Mouse (Mus musculus): ENCODE data around the gene Ggct. TPM values are rescaled to one million over a fixed set of nuclear protein-coding genes. Genes with fewer than 3 reads are reported as not detected.
A peak's percentile ranks its signal among the peaks of the same experiment; 100 is the strongest.
"Not testable (repeated sequence)": the region's sequence is repeated elsewhere in the genome, so short reads cannot be mapped to it uniquely, and the experiment has no call there.

Gene Ggct
- polyA plus RNA-seq, 1 experiment: 3.3 TPM

DNA sequence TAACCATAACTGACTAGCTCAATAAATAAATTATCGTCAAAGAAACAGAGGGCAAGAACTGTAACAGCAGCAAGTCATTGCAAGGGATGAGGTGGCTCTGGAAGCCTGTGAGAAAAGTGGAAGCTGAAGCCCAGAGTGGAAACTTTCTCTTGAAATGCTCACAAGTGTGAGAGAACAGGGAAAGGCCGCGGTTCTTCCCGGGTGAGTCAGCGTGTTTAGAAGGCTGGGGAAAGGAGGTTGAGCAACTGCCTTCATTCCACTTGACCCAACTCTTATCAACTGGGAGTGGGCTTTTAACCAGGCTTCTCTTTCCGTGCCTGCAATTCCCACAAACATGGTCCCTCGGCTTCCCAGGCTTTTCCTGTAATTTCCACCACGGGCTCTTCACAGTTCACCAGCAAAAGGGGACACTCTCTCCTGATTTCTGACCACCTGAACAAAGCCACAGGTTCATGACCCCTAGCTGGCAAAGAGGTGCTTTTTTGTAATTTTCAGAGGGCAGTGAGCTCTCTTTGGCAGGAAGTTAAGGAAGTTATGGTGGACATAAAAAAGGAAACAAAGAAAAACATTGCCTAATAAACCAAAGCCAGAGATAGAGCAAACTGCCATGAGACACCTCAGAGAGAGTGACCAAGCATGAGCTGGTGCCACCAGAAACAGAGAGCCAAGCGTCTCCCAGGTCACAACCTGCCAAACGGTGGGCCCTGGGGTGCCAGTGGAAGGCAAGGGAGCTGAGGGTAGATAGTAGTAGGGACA, 37.9 kb downstream of the Ggct start:
- no peak overlapping the region for H3K4me3 ChIP-seq (ENCODE audit: extremely low read depth, insufficient read depth, insufficient read length)
- H3K27me3 ChIP-seq (ENCODE audit: control insufficient read depth, insufficient read depth, low read length): no peaks in the 10 kb centered on the region
- WGBS: 39% methylated on average over 10 of the region's 10 CpGs
- TF ChIP-seq CTCF (IDR thresholded peaks at IDR 0.05; ENCODE audit: extremely low read depth, insufficient read depth, insufficient read length, insufficient replicate concordance): no peak
- no peak for TF ChIP-seq POLR2A (IDR thresholded peaks at IDR 0.05; ENCODE audit: low read depth, low read length)
- H3K27ac ChIP-seq (ENCODE audit: insufficient read depth, low read length): peak overlapping the region; percentile 91
- DNase-seq (ENCODE audit: low read depth in 1 of 2, low spot score in 2 of 2): no peak
- peaks cover 11% of the 10 kb centered on the region for H3K4me1 ChIP-seq (ENCODE audit: control insufficient read depth, insufficient read depth, insufficient read length)
- no peaks in the 10 kb centered on the region for H3K36me3 ChIP-seq (ENCODE audit: control insufficient read depth, insufficient read depth, low read length)

DNA sequence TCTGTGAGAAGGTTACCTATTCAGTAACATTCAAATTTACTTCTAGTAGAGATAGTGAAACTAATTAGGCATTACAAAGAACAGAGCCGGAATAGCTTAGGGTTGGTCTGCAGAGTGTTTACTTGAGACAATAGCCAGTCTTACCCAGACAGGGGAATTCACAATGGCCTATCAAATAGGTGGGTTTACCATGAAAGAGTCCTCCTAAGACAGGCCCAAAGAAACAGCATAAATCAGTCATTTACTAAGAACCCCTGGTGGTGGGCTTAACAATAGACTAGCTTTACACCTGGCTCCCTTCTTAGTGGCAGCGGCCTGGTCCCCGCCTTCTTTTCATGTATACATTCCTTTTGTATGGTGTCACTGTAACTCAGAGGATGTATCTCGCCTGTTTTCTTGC, 39.4 kb downstream of the Ggct start:
- H3K27me3 ChIP-seq (ENCODE audit: control insufficient read depth, insufficient read depth, low read length); H3K36me3 ChIP-seq (ENCODE audit: control insufficient read depth, insufficient read depth, low read length); H3K27ac ChIP-seq (ENCODE audit: insufficient read depth, low read length); H3K4me3 ChIP-seq (ENCODE audit: extremely low read depth, insufficient read depth, insufficient read length); DNase-seq (ENCODE audit: low read depth in 1 of 2, low spot score in 2 of 2): not testable (repeated sequence)
- peaks cover 15% of the 10 kb centered on the region for H3K4me1 ChIP-seq (ENCODE audit: control insufficient read depth, insufficient read depth, insufficient read length)
- 94% methylated on average over 4 of the region's 4 CpGs for WGBS

DNA sequence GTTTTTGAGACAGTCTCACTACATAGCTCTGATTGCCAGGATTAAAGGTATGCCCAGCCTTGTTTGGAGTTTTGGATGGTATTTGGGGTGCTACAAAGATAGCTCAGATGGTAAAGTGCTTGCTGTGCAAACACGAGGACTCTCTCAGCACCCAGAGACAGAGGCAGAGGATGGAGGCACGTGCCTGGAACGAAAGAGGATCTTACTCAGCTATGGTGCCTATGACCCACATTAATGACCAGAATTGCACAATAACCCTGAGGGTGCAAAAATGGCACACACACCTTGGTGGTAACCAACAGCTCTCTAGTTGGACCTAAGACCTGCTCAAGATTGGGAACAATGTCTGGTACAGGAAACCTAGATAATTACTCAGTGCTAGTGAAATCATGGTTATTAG, 40.2 kb downstream of the Ggct start:
- 81% methylated on average over 3 of the region's 3 CpGs for WGBS
- no peak for TF ChIP-seq CTCF (IDR thresholded peaks at IDR 0.05; ENCODE audit: extremely low read depth, insufficient read depth, insufficient read length, insufficient replicate concordance)
- no peak for TF ChIP-seq POLR2A (IDR thresholded peaks at IDR 0.05; ENCODE audit: low read depth, low read length)
- H3K27me3 ChIP-seq (ENCODE audit: control insufficient read depth, insufficient read depth, low read length): no peaks in the 10 kb centered on the region
- no peak overlapping the region for H3K4me3 ChIP-seq (ENCODE audit: extremely low read depth, insufficient read depth, insufficient read length)
- H3K4me1 ChIP-seq (ENCODE audit: control insufficient read depth, insufficient read depth, insufficient read length): peaks cover 15% of the 10 kb centered on the region
- H3K27ac ChIP-seq (ENCODE audit: insufficient read depth, low read length): no peak overlapping the region
- no peaks in the 10 kb centered on the region; the same call in 1 of the 2 replicates for H3K36me3 ChIP-seq (ENCODE audit: control insufficient read depth, insufficient read depth, low read length)
- DNase-seq (ENCODE audit: low read depth in 1 of 2, low spot score in 2 of 2): no peak

DNA sequence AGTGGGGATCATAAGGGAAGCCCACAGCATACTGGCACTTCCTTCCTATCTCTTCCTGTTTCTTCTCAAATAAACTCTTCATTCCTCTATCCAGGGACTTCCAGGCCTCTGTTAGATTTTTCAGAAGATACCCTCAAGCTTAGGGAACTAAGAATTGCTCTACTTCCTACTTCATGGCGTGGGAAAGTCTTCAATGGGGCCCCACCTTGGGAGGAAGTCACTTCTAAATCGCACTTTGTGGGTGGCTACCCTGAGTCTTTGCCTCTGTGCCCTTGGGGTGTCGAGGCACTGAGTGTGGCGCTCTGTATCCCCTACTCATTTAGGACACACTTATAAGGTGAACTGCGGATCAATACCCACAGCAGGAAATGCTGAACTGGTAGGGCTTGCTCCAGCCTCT, 44.1 kb downstream of the Ggct start:
- Histone ChIP-seq H3K4me3 (ENCODE audit: extremely low read depth, insufficient read depth, insufficient read length) (no peak overlapping the region), H3K36me3 (ENCODE audit: control insufficient read depth, insufficient read depth, low read length) (peaks cover 17% of the 10 kb centered on the region), H3K4me1 (ENCODE audit: control insufficient read depth, insufficient read depth, insufficient read length) (peaks cover 4% of the 10 kb centered on the region; the same call in 1 of the 2 replicates), H3K27me3 (ENCODE audit: control insufficient read depth, insufficient read depth, low read length) (no peaks in the 10 kb centered on the region), H3K27ac (ENCODE audit: insufficient read depth, low read length) (peak overlapping the region; percentile 68; the same call in 1 of the 2 replicates)
- no peak for TF ChIP-seq POLR2A (IDR thresholded peaks at IDR 0.05; ENCODE audit: low read depth, low read length)
- TF ChIP-seq CTCF (IDR thresholded peaks at IDR 0.05; ENCODE audit: extremely low read depth, insufficient read depth, insufficient read length, insufficient replicate concordance): no peak
- WGBS: 34% methylated on average over 5 of the region's 5 CpGs
- DNase-seq (ENCODE audit: low read depth in 1 of 2, low spot score in 2 of 2): no peak

DNA sequence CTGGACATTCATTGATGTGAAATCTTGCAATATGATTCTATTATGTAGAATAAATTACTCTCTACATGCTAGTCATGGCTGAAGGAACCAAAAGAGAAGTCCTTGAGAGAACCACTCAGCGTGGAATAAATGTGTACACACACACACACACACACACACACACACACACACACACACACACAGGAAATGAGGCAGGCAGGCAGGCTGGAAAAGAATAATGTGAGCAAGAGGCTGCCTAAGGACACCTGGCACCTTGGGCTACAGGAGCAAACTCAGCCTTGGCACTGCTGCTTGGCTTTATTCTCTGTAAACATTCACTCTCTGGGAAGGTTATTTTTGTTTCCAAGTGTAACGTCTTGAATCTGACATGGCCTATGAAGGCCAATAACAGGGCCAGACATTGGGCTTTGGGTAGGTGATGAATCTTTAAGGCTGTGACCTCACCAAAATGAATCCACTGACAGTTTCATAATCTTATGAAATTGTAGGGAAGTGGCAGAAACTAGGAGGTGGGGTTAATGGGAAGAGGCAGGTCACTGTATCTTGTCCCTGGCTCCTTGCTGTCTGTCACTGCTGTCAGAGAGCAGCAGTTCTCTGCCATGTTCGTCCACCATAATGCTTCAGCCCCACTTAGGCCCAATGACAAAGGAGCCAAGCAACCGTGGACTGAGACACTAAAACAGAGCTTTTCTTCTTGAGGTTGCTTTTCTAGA, 46.4 kb downstream of the Ggct start:
- peaks cover 4% of the 10 kb centered on the region; the same call in 1 of the 2 replicates for H3K4me1 ChIP-seq (ENCODE audit: control insufficient read depth, insufficient read depth, insufficient read length)
- WGBS: 66% methylated on average over 4 of the region's 4 CpGs
- TF ChIP-seq POLR2A (IDR thresholded peaks at IDR 0.05; ENCODE audit: low read depth, low read length) (no peak), CTCF (IDR thresholded peaks at IDR 0.05; ENCODE audit: extremely low read depth, insufficient read depth, insufficient read length, insufficient replicate concordance) (no peak)
- no peak for DNase-seq (ENCODE audit: low read depth in 1 of 2, low spot score in 2 of 2)
- H3K36me3 ChIP-seq (ENCODE audit: control insufficient read depth, insufficient read depth, low read length): peaks cover 24% of the 10 kb centered on the region
- H3K27ac ChIP-seq (ENCODE audit: insufficient read depth, low read length): no peak overlapping the region
- H3K27me3 ChIP-seq (ENCODE audit: control insufficient read depth, insufficient read depth, low read length): no peaks in the 10 kb centered on the region
- H3K4me3 ChIP-seq (ENCODE audit: extremely low read depth, insufficient read depth, insufficient read length): no peak overlapping the region

DNA sequence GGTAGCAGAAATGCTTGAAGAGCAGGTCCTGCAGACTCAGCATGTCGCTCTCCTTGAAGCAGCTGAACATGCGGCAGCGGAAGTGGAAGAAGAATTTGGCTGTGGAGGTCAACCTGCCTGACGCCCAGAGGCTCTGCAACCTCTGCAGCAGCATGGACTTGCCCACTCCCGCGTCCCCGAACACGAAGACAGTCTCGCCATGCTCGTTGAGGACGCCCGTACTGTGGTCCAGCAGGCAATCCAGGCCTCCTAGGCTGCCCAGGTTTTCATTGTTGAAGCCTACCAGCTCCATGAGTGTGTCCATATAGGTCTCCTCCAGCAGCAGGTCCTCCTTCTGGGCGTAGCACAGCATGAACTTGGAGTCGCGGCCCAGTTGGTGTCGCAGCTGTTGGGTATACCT, 48.2 kb downstream of the Ggct start:
- no peak overlapping the region for H3K4me3 ChIP-seq (ENCODE audit: extremely low read depth, insufficient read depth, insufficient read length)
- 96% methylated on average over 16 of the region's 16 CpGs for WGBS
- no peaks in the 10 kb centered on the region for H3K27me3 ChIP-seq (ENCODE audit: control insufficient read depth, insufficient read depth, low read length)
- no peak overlapping the region for H3K27ac ChIP-seq (ENCODE audit: insufficient read depth, low read length)
- no peak for DNase-seq (ENCODE audit: low read depth in 1 of 2, low spot score in 2 of 2)
- no peak for TF ChIP-seq CTCF (IDR thresholded peaks at IDR 0.05; ENCODE audit: extremely low read depth, insufficient read depth, insufficient read length, insufficient replicate concordance)
- TF ChIP-seq POLR2A (IDR thresholded peaks at IDR 0.05; ENCODE audit: low read depth, low read length): no peak
- H3K4me1 ChIP-seq (ENCODE audit: control insufficient read depth, insufficient read depth, insufficient read length): peaks cover 15% of the 10 kb centered on the region; the same call in 1 of the 2 replicates
- H3K36me3 ChIP-seq (ENCODE audit: control insufficient read depth, insufficient read depth, low read length): peaks cover 24% of the 10 kb centered on the region

DNA sequence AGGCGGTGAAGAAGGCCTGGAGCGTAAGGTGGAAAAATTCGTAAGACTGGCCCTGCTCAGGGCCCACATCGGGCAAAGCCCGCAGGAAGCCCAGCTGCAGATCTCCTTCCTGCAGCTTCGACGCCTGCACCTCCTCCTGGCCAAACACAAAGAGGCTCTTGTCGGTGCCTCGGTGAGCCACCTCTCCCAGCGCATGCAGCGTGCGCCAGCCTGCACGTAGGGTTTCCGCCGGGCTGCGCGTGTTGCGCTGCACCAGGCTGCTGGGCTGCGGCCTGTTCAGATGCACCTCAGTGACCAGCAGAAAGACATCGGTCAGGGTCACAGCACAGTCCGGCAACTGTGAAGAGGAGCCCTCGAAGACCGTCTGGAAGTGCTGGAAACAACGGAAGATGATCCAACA, 49.0 kb downstream of the Ggct start:
- H3K36me3 ChIP-seq (ENCODE audit: control insufficient read depth, insufficient read depth, low read length): peaks cover 24% of the 10 kb centered on the region
- no peaks in the 10 kb centered on the region for H3K27me3 ChIP-seq (ENCODE audit: control insufficient read depth, insufficient read depth, low read length)
- H3K27ac ChIP-seq (ENCODE audit: insufficient read depth, low read length): no peak overlapping the region
- WGBS: 87% methylated on average over 24 of the region's 24 CpGs
- H3K4me1 ChIP-seq (ENCODE audit: control insufficient read depth, insufficient read depth, insufficient read length): peaks cover 16% of the 10 kb centered on the region; the same call in 1 of the 2 replicates
- TF ChIP-seq CTCF (IDR thresholded peaks at IDR 0.05; ENCODE audit: extremely low read depth, insufficient read depth, insufficient read length, insufficient replicate concordance): no peak
- no peak for TF ChIP-seq POLR2A (IDR thresholded peaks at IDR 0.05; ENCODE audit: low read depth, low read length)
- no peak for DNase-seq (ENCODE audit: low read depth in 1 of 2, low spot score in 2 of 2)
- no peak overlapping the region for H3K4me3 ChIP-seq (ENCODE audit: extremely low read depth, insufficient read depth, insufficient read length)

Measured in spleen, adult 2 months (tissue).